Mouse (Mus musculus) embryo, embryonic 10 days (tissue): ENCODE data around the gene Cgas.
"Not testable (repeated sequence)": the region's sequence is repeated elsewhere in the genome, so short reads cannot be mapped to it uniquely, and the experiment has no call there.

Experiments
- DNase-seq: peaks from one replicate; pipeline ENCODE4 v3.0.0-alpha.2; 2015; ENCODE audit warnings: low spot score

Gene Cgas

GRCm38 (mm10) chr9:78442579-78443392 is at the start of gene Cgas:
TSS of gene Cgas (minus strand) at chr9:78443237.
- peak; percentile 26 for DNase-seq

GRCm38 (mm10) chr9:78492254-78492653 is 49.2 kb upstream of the Cgas start:
- DNase-seq: no peak

GRCm38 (mm10) chr9:78491169-78491568 is 48.1 kb upstream of the Cgas start:
- DNase-seq: no peak

GRCm38 (mm10) chr9:78488890-78489420 is 45.9 kb upstream of the Cgas start, which contains the start of gene Eef1a1:
TSS of gene Eef1a1 (minus strand) at chr9:78489151.
- DNase-seq: peak; percentile 50

DNA sequence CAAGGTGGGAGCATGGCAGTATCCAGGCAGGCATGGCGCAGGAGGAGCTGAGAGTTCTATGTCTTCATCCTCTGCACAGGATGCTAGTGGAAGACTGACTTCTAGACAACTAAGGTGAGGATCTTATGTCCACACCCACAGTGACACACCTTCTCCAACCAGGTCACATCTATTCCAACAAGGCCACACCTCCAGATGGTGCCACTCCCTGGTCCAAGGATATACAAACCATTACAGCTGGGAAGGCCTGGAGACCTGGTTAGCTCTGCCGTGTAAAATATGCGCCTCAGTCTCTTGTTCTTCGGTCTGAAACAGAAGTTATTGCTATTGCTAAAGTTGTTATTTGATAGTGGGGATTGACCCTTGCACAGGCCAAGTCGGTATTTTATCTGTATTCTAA is 45.0 kb upstream of the Cgas start:
- not testable (repeated sequence) for DNase-seq

DNA sequence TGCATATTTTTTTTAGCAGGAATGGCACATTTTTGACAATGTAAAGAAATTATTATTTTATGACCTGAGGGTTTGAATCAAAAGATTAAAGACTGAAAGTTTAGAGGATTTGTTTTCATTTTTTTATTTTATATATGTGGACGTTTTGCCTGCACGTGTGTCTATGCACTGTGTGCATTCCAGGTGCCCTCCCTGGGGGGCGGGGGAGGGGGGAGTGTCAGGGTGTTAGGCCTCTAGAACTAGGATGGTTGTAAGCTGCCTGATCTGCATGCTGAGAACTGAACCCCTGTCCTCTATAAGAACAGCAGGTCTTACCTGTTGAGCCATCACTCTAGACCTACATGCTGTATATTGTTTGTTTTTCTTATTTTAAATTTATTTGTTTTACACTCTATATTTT is 41.6 kb upstream of the Cgas start:
- no peak for DNase-seq

DNA sequence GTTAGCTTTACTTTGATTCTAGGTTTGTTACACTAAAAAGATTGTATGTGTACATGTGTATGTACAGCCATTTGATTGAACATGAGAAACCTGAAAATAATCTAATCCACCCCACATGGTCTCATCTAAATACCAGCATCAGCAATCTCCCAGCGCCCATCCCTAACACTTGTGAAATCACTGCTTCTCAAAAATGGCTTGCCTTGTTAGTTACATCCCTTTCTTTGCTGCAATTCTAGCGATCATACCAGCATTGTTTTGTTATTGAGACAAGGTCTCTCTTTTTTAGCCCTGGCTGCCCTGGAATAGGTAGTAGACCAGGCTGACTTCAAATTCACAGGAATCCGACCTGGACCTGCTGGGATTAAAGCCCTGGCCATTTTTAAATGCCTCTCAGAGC is 39.3 kb upstream of the Cgas start:
- no peak for DNase-seq

GRCm38 (mm10) chr9:78481423-78482331 is 38.6 kb upstream of the Cgas start:
- DNase-seq: peak; percentile 98

GRCm38 (mm10) chr9:78480706-78481358 is 37.8 kb upstream of the Cgas start:
- peak; percentile 72 for DNase-seq

- not testable (repeated sequence) for DNase-seq
Measured at GRCm38 (mm10) chr9:78480227-78480626, 37.2 kb upstream of the Cgas start.

- not testable (repeated sequence) for DNase-seq
Measured at GRCm38 (mm10) chr9:78479308-78479707, 36.3 kb upstream of the Cgas start.

DNA sequence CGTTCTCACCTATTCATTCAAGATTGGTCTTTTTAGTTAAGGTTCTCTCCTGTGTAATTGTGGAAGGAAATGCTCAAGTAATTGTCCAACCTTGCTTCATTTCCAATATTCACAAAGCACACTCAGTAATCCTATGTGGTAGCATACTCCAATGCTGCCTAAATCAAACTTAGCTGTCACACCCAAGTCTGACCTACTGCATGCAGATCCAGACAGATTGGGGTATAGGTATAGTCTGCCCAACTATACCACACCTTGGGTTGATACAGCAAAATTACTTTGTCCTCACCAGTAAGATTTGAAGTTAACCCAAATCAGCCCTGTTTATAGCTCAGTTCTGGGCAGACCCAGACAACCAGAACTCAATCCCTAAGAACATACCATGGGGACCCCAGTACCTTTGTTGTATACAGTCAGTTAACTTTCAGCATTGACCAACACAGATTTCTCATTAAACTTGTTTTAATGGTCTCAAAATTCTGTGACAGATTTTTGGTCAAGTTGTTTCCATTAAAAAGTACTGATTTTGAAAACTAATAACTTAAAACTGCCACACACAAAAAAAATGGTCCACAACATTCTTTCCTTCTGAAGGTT is 35.1 kb upstream of the Cgas start:
- DNase-seq: not testable (repeated sequence)

GRCm38 (mm10) chr9:78477021-78477551 is 34.0 kb upstream of the Cgas start:
- DNase-seq: peak; percentile 78

GRCm38 (mm10) chr9:78476531-78477020 is 33.5 kb upstream of the Cgas start:
- DNase-seq: peak; percentile 80

- peak; percentile 29 for DNase-seq
Measured at GRCm38 (mm10) chr9:78475873-78476272, 32.8 kb upstream of the Cgas start.

DNA sequence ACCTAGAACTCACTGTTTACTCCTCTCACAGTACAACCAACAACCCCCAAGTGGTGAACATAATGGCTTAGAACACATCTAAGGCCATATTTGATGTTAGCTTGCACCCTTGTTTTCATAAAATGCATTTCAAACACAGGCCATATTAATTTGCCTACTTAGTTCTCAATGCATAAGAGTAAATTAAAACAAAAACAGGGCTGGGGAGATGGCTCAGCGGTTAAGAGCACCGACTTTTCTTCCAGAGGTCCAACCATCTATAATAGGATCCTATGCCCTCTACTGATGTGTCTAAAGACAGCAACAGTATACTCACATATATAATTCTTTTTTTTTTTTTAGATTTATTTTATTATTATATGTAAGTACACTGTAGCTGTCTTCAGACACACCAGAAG is 32.3 kb upstream of the Cgas start:
- no peak for DNase-seq

- DNase-seq: no peak
Measured at GRCm38 (mm10) chr9:78474771-78475382, 31.8 kb upstream of the Cgas start.

GRCm38 (mm10) chr9:78474270-78474669 is 31.2 kb upstream of the Cgas start:
- no peak for DNase-seq

DNA sequence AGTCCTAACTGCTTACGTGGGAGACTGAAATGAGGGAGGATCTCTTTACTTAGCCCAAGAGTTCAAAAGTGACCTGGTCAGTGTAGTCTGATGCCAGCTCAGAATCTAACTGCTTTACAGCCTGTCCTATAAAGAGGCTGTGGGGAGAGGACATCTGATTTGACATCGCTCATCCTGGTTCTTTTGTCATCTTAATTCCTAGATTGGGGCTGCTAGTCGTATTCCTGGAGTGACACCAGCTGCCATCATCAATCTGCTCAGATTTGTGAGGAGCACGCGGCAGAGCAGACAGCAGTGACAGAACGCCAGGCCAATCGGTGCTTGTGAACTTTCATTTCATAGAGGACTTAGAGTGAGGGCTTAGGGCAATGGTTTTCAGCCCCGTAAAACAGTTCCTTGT is 30.6 kb upstream of the Cgas start:
- no peak for DNase-seq

DNA sequence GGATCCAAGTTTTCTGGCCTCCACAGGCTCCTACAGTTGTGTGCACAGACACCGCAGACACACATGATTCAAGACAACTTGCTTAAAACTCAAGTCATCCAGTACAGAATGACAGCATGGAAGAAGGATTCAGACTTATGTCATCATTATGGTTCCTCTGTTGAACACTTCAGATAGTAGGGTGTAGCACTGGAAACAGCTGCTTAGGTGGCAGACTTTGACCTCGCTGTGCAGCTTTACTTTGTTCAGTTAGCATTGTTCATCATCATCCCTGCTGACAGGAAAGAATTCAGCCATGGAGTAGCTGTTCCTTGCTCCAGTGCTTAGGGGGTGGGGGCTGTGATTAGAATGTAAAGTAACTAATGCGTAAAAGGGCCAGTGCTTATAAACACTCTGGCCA is 22.7 kb upstream of the Cgas start:
- DNase-seq: no peak

GRCm38 (mm10) chr9:78463337-78463736 is 20.3 kb upstream of the Cgas start:
- DNase-seq: no peak
